Mouse (Mus musculus) cerebellum, adult 2 months (tissue): Measurements from ENCODE around the gene Adam1a.

Experiments
- CTCF ChIP-seq: fragments of 200-500 bp; IDR thresholded peaks from 2 replicates; pipeline ENCODE4 v1.5.1; 2011; ENCODE audit warnings: low read depth, mild to moderate bottlenecking, control low read depth, low read length, moderate library complexity, borderline replicate concordance; ENCODE audit not compliant: insufficient read depth
- POLR2A ChIP-seq: fragments of 200-500 bp; IDR thresholded peaks from 2 replicates; pipeline ENCODE4 v1.6.1; 2011; ENCODE audit warnings: low read length, control low read depth, borderline replicate concordance; ENCODE audit not compliant: insufficient read depth

- TF ChIP-seq POLR2A: no peak
- no peak for TF ChIP-seq CTCF
These were observed 47.0 kb upstream of the Adam1a start for GRCm38 (mm10) chr5:121592064-121592815.
